Mouse (Mus musculus) MEL (cell line): ENCODE results near the gene Olfr49. TPM values are rescaled to one million over a fixed set of nuclear protein-coding genes. Genes with fewer than 3 reads are reported as not detected.

Experiments
- DNase-seq: peaks from one replicate; pipeline ENCODE4 v3.0.0; 2011; ENCODE audit warnings: low read depth, low spot score
- H3K27ac ChIP-seq: 2 replicates; pipeline ENCODE4 v1.5.1; 2012; ENCODE audit warnings: low read depth, mild to moderate bottlenecking, control low read depth, low read length, moderate library complexity; ENCODE audit not compliant: control insufficient read depth
- H3K27me3 ChIP-seq, 2 experiments: fragments of 150-350 bp in 1 of 2; sonication (generic) in 1 of 2; 2 replicates each; pipeline ENCODE4 v1.6.1; 2012; ENCODE audit warnings: low read length in 2 of 2, mild to moderate bottlenecking in 2 of 2, improper control_type of control experiment in 1 of 2, moderate library complexity in 1 of 2; ENCODE audit not compliant: insufficient read depth in 2 of 2, control insufficient read depth in 1 of 2
- H3K36me3 ChIP-seq, 2 experiments: 2 replicates each; pipeline ENCODE4 v1.6.1; 2012 to 2014; ENCODE audit warnings: low read length in 2 of 2, improper control_type of control experiment in 1 of 2, inconsistent platforms in 1 of 2, mild to moderate bottlenecking in 1 of 2; ENCODE audit not compliant: insufficient read depth in 2 of 2, control insufficient read depth in 1 of 2
- H3K4me1 ChIP-seq, 2 experiments: fragments of 150-350 bp in 1 of 2; sonication (generic) in 1 of 2; 2 replicates each; pipeline ENCODE4 v1.6.1; 2012; ENCODE audit warnings: low read length in 2 of 2, improper control_type of control experiment in 1 of 2, mild to moderate bottlenecking in 1 of 2; ENCODE audit not compliant: insufficient read depth in 2 of 2, control insufficient read depth in 1 of 2
- H3K4me3 ChIP-seq, 2 experiments: fragments of 150-350 bp in 1 of 2; sonication (generic) in 1 of 2; 2 replicates each; pipeline ENCODE4 v1.5.1; 2012; ENCODE audit warnings: low read depth in 2 of 2, low read length in 2 of 2, mild to moderate bottlenecking in 2 of 2, moderate library complexity in 2 of 2, control low read depth in 1 of 2, improper control_type of control experiment in 1 of 2; ENCODE audit not compliant: control insufficient read depth in 1 of 2, insufficient read depth in 1 of 2
- H3K79me2 ChIP-seq: 2 replicates; pipeline ENCODE4 v1.6.1; 2012; ENCODE audit warnings: mild to moderate bottlenecking, low read length, moderate library complexity; ENCODE audit not compliant: control insufficient read depth, poor library complexity, insufficient read depth
- H3K9ac ChIP-seq: 2 replicates; pipeline ENCODE4 v1.6.1; 2012; ENCODE audit warnings: low read depth, mild to moderate bottlenecking, control low read depth, low read length, moderate library complexity; ENCODE audit not compliant: control insufficient read depth, poor library complexity, severe bottlenecking
- H3K9me3 ChIP-seq: fragments of 150-350 bp; sonication (generic); replicated peaks from 2 replicates; pipeline ENCODE4 v1.6.1; 2012; ENCODE audit warnings: mild to moderate bottlenecking, low read length, improper control_type of control experiment, moderate library complexity; ENCODE audit not compliant: insufficient read depth
- CHD1 ChIP-seq: IDR thresholded peaks from 2 replicates; pipeline ENCODE4 v1.6.1; 2012; ENCODE audit warnings: low read depth, mild to moderate bottlenecking, inconsistent platforms, low read length, improper control_type of control experiment
- CHD2 ChIP-seq: IDR thresholded peaks from 2 replicates; pipeline ENCODE4 v1.6.1; 2011; ENCODE audit warnings: low read length, improper control_type of control experiment
- CTCF ChIP-seq, 3 experiments: IDR thresholded peaks in 2 of 3; conservative IDR thresholded peaks in 1 of 3; 2 replicates each; pipeline ENCODE4 v1.5.1; 2011 to 2012; ENCODE audit warnings: low read length in 3 of 3, low read depth in 2 of 3, mild to moderate bottlenecking in 2 of 3, improper control_type of control experiment in 1 of 3, inconsistent platforms in 1 of 3, mixed read lengths in 1 of 3, moderate library complexity in 1 of 3; ENCODE audit not compliant: control insufficient read depth in 1 of 3, insufficient read depth in 1 of 3, poor library complexity in 1 of 3, severe bottlenecking in 1 of 3
- ELF1 ChIP-seq: IDR thresholded peaks from 2 replicates; pipeline ENCODE4 v1.6.1; 2014; ENCODE audit warnings: low read depth, mild to moderate bottlenecking, inconsistent platforms, low read length, improper control_type of control experiment, moderate library complexity
- EP300 ChIP-seq, 2 experiments: IDR thresholded peaks; 2 replicates each; pipeline ENCODE4 v1.6.1; 2011; ENCODE audit warnings: improper control_type of control experiment in 2 of 2, low read length in 2 of 2, low read depth in 1 of 2, mild to moderate bottlenecking in 1 of 2
- GABPA ChIP-seq: IDR thresholded peaks from 2 replicates; pipeline ENCODE4 v1.6.1; 2012; ENCODE audit warnings: low read depth, mild to moderate bottlenecking, inconsistent platforms, low read length, improper control_type of control experiment, moderate library complexity
- GATA1 ChIP-seq: IDR thresholded peaks from 2 replicates; pipeline ENCODE4 v1.6.1; 2011; ENCODE audit warnings: low read depth, low read length, improper control_type of control experiment
- HCFC1 ChIP-seq: IDR thresholded peaks from 2 replicates; pipeline ENCODE4 v1.6.1; 2012; ENCODE audit warnings: low read depth, mild to moderate bottlenecking, inconsistent platforms, low read length, improper control_type of control experiment, moderate library complexity
- JUND ChIP-seq: IDR thresholded peaks from 2 replicates; pipeline ENCODE4 v1.6.1; 2011; ENCODE audit warnings: low read depth, mild to moderate bottlenecking, improper control_type of control experiment, low read length
- KAT2A ChIP-seq: conservative IDR thresholded peaks from 2 replicates; pipeline ENCODE4 v1.6.1; 2012; ENCODE audit warnings: low read depth, low read length, improper control_type of control experiment, inconsistent platforms
- MAFK ChIP-seq: IDR thresholded peaks from 2 replicates; pipeline ENCODE4 v1.6.1; 2011; ENCODE audit warnings: low read depth, mild to moderate bottlenecking, low read length, improper control_type of control experiment, borderline replicate concordance
- MAX ChIP-seq: IDR thresholded peaks from 2 replicates; pipeline ENCODE4 v1.6.1; 2011; ENCODE audit warnings: low read length, improper control_type of control experiment
- MEF2A ChIP-seq: IDR thresholded peaks from 2 replicates; pipeline ENCODE4 v1.6.1; 2014; ENCODE audit warnings: low read depth, mild to moderate bottlenecking, inconsistent platforms, low read length, improper control_type of control experiment; ENCODE audit not compliant: poor library complexity, insufficient replicate concordance, severe bottlenecking; ENCODE audit errors: extremely low read depth
- MXI1 ChIP-seq: IDR thresholded peaks from 2 replicates; pipeline ENCODE4 v1.6.1; 2011; ENCODE audit warnings: mild to moderate bottlenecking, low read depth, low read length, improper control_type of control experiment
- MYC ChIP-seq: IDR thresholded peaks from 2 replicates; pipeline ENCODE4 v1.6.1; 2011; ENCODE audit warnings: low read depth, mild to moderate bottlenecking, low read length, improper control_type of control experiment, moderate library complexity
- NELFE ChIP-seq: IDR thresholded peaks from 2 replicates; pipeline ENCODE4 v1.6.1; 2011; ENCODE audit warnings: low read depth, low read length, improper control_type of control experiment
- NRF1 ChIP-seq: IDR thresholded peaks from 2 replicates; pipeline ENCODE4 v1.6.1; 2014; ENCODE audit warnings: low read depth, mild to moderate bottlenecking, inconsistent platforms, low read length, improper control_type of control experiment, moderate library complexity; ENCODE audit not compliant: poor library complexity, insufficient read depth, severe bottlenecking
- RAD21 ChIP-seq: IDR thresholded peaks from 2 replicates; pipeline ENCODE4 v1.6.1; 2011; ENCODE audit warnings: mild to moderate bottlenecking, low read depth, low read length, improper control_type of control experiment
- RCOR1 ChIP-seq: IDR thresholded peaks from 2 replicates; pipeline ENCODE4 v1.6.1; 2012; ENCODE audit warnings: low read depth, mild to moderate bottlenecking, inconsistent platforms, low read length, improper control_type of control experiment
- SMC3 ChIP-seq: IDR thresholded peaks from 2 replicates; pipeline ENCODE4 v1.6.1; 2011; ENCODE audit warnings: low read depth, low read length, improper control_type of control experiment
- TAL1 ChIP-seq: IDR thresholded peaks from 2 replicates; pipeline ENCODE4 v1.6.1; 2012; ENCODE audit warnings: mild to moderate bottlenecking, inconsistent platforms, low read length, moderate library complexity, mixed read lengths
- TBP ChIP-seq: IDR thresholded peaks from 2 replicates; pipeline ENCODE4 v1.8.0; 2011; ENCODE audit warnings: low read depth, low read length, improper control_type of control experiment
- TCF12 ChIP-seq: IDR thresholded peaks from 2 replicates; pipeline ENCODE4 v1.6.1; 2014; ENCODE audit warnings: low read depth, mild to moderate bottlenecking, inconsistent platforms, low read length, improper control_type of control experiment, moderate library complexity
- UBTF ChIP-seq: IDR thresholded peaks from 2 replicates; pipeline ENCODE4 v1.6.1; 2012; ENCODE audit warnings: low read depth, mild to moderate bottlenecking, inconsistent platforms, low read length, improper control_type of control experiment, moderate library complexity, borderline replicate concordance; ENCODE audit not compliant: insufficient read depth
- ZC3H11A ChIP-seq: IDR thresholded peaks from 2 replicates; pipeline ENCODE4 v1.6.1; 2012; ENCODE audit warnings: low read depth, mild to moderate bottlenecking, inconsistent platforms, low read length, improper control_type of control experiment
- ZKSCAN1 ChIP-seq: IDR thresholded peaks from 2 replicates; pipeline ENCODE4 v1.6.1; 2012; ENCODE audit warnings: low read depth, mild to moderate bottlenecking, inconsistent platforms, low read length, improper control_type of control experiment, moderate library complexity
- ZMIZ1 ChIP-seq: IDR thresholded peaks from 2 replicates; pipeline ENCODE4 v1.6.1; 2012; ENCODE audit warnings: low read depth, mild to moderate bottlenecking, inconsistent platforms, low read length, improper control_type of control experiment, moderate library complexity
- ZNF384 ChIP-seq: IDR thresholded peaks from 2 replicates; pipeline ENCODE4 v1.6.1; 2012; ENCODE audit warnings: low read depth, mild to moderate bottlenecking, inconsistent platforms, low read length, improper control_type of control experiment
- polyA plus RNA-seq, 2 experiments: library from polyadenylated mRNA; stranded (reverse) in 1 of 2; unstranded in 1 of 2; fragments of >175 nt in 1 of 2; fragments of >200 nt in 1 of 2; gene quantifications; 2 replicates each; pipeline versions ENCODE4 v1.2.1 to v1.2.4; 2012; ENCODE audit warnings: low replicate concordance in 2 of 2, low read depth in 1 of 2; ENCODE audit not compliant: insufficient read length in 2 of 2, insufficient read depth in 1 of 2, missing spikeins in 1 of 2
- total RNA-seq: library from RNA; depleted of rRNA; stranded (reverse); fragments of 300-350 nt; gene quantifications from 2 replicates; pipeline ENCODE4 v1.2.3, GENCODE M21; 2012

Gene Olfr49
- total and polyA plus RNA-seq, 3 experiments: not detected

DNA sequence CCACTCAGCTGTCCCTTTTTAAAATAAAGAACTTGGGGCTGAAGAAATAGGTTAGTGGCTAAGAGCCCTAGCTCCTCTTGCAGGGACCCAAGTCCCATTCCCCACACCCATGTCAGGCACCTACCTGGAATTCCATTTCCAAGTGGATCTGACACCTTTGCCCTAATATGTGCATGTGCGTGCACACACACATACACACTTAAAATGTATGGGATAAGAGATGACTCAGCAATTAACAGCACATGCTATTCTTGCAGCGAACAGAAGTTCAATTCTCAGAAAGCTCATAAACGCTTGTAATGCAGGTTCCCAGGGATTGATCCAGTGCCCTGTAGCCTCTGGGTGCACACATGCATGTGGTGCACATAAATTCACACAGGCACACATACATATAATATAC is 15.2 kb downstream of the Olfr49 start:
- no peaks in the 10 kb centered on the region for H3K9me3 ChIP-seq
- H3K9ac ChIP-seq: no peak overlapping the region
- H3K79me2 ChIP-seq: no peaks in the 10 kb centered on the region
- no peaks in the 10 kb centered on the region for H3K4me1 ChIP-seq
- H3K4me3 ChIP-seq: no peak overlapping the region
- H3K27me3 ChIP-seq: no peaks in the 10 kb centered on the region
- no peak overlapping the region for H3K27ac ChIP-seq
- DNase-seq: no peak
- no peak for TF ChIP-seq CHD2
- 0 out of 2 replicates have a peak, but pooled peaks have one; percentile 24 for TF ChIP-seq MAFK
- H3K36me3 ChIP-seq: no peaks in the 10 kb centered on the region

DNA sequence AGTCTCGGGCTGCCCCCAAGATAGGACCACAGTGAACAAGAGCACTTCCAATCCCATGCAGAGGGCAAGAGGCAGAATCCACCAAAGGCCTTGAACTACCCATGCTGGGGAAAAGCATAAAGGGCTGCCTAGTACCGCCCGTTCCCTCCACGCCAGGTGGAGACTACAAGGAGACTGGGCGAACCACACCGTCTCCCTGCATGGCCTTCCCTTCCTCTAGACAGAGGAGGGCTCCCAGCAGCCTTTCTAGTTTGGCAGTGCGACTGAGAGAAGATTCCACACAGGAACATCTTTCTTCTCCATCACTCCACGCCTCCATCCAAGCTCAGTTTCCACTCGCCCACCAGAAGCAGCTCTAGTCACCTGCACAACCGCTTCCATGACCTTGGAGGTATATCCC is 16.8 kb downstream of the Olfr49 start:
- H3K4me1 ChIP-seq: no peaks in the 10 kb centered on the region
- H3K4me3 ChIP-seq: no peak overlapping the region
- H3K9me3 ChIP-seq: no peaks in the 10 kb centered on the region
- H3K36me3 ChIP-seq: no peaks in the 10 kb centered on the region
- no peak overlapping the region for H3K27ac ChIP-seq
- no peaks in the 10 kb centered on the region for H3K27me3 ChIP-seq
- no peaks in the 10 kb centered on the region for H3K79me2 ChIP-seq
- DNase-seq: no peak
- no peak for TF ChIP-seq UBTF
- TF ChIP-seq RAD21: no peak
- TF ChIP-seq GABPA: no peak
- no peak for TF ChIP-seq CHD1
- no peak for TF ChIP-seq ELF1
- no peak for TF ChIP-seq ZC3H11A
- no peak for TF ChIP-seq MEF2A
- TF ChIP-seq JUND: no peak
- no peak for TF ChIP-seq HCFC1
- TF ChIP-seq TAL1: no peak
- TF ChIP-seq TBP: no peak
- no peak for TF ChIP-seq ZNF384
- no peak for TF ChIP-seq KAT2A
- TF ChIP-seq, all 39 proteins: peak for 0
- no peak overlapping the region for H3K9ac ChIP-seq

DNA sequence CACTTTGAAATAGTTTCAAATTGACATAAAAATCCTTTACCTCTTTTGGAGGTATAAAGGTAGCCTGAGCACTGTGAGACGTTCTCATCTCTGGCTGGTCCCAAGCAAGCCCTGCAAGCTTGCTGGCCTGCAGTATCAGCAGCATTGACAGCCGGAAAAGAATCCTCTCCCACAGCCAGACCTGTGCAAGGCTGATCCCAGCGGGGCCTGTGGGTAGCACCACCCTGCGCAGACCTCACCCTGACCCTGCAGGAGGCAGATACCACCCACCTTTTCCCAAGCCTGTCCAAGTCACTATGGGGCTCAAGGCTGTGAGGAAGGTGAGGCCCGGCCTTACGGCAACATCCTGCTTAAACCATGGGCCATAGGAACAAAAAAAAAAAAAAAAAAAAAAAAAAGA is 18.8 kb downstream of the Olfr49 start:
- Histone ChIP-seq H3K9ac (no peak overlapping the region), H3K9me3 (no peaks in the 10 kb centered on the region), H3K4me1 (no peaks in the 10 kb centered on the region), H3K27ac (no peak overlapping the region), H3K36me3 (no peaks in the 10 kb centered on the region), H3K79me2 (no peaks in the 10 kb centered on the region), H3K27me3 (no peaks in the 10 kb centered on the region), H3K4me3 (no peak overlapping the region)
- DNase-seq: no peak
- no peak for TF ChIP-seq HCFC1
- no peak for TF ChIP-seq GABPA
- TF ChIP-seq TCF12: no peak
- no peak for TF ChIP-seq SMC3
- no peak for TF ChIP-seq MXI1
- TF ChIP-seq NELFE: no peak
- no peak for TF ChIP-seq MYC
- TF ChIP-seq MAFK: no peak
- no peak for TF ChIP-seq EP300 (IDR thresholded peaks at IDR 0.05; ENCODE audit: low read depth in 1 of 2, low read length in 2 of 2)
- TF ChIP-seq CTCF (IDR thresholded peaks at IDR 0.05 in 2 of 3, conservative IDR thresholded peaks at IDR 0.05 in 1 of 3; ENCODE audit: control insufficient read depth in 1 of 3, insufficient read depth in 1 of 3, low read depth in 2 of 3, low read length in 3 of 3, poor library complexity in 1 of 3, severe bottlenecking in 1 of 3): no peak
- no peak for TF ChIP-seq TBP
- no peak for TF ChIP-seq ZMIZ1
- no peak for TF ChIP-seq MAX
- TF ChIP-seq GATA1: no peak
- TF ChIP-seq NRF1: no peak
- no peak for TF ChIP-seq ZKSCAN1
- no peak for TF ChIP-seq RCOR1
